Mouse (Mus musculus) monocyte, adult 2 months (primary cell): Measurements from ENCODE around the gene St3gal3.

Experiments used
- DNase-seq, 2 experiments: peaks; one replicate each; pipeline ENCODE4 v3.0.0; 2022; ENCODE audit warnings: low spot score in 2 of 2, low read depth in 1 of 2

Gene St3gal3

DNA sequence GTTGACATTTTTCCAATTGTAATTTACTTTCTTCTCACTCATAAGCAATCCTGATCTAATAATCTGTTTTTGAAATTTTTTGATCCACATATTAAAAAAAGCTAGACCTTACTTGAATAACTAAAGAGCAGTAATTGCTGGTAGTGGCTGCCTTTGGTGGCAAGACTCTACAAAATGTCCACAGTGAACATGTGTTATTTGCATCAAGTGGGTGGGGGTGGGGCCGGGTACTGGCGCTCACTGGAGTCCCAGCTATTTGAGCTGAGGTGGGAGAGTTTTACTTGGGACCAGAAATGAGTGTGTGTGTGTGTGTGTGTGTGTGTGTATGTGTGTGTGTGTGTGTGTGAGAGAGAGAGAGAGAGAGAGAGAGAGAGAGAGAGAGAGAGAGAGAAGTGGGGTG is 77.6 kb downstream of the St3gal3 start:
- no peak for DNase-seq

DNA sequence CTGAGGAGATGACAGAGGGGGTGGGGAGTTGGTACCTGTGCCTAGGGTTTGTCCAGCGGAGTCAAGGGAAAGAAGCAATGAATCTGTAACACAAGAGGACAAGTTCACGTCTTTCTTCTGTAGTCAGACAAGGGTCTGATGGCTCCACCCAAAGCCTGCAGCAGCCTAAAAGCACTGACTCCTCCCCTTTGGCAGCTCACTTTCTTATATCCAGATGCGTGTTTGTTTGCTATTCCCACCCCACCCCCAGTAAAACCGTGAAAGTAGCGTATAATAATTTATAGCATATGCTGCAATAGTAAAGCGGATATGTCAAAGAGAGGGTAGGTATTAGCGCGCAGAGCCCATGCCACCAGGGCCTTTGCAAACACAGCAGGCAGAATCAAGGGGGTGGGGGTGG is 80.1 kb downstream of the St3gal3 start:
- no peak for DNase-seq

DNA sequence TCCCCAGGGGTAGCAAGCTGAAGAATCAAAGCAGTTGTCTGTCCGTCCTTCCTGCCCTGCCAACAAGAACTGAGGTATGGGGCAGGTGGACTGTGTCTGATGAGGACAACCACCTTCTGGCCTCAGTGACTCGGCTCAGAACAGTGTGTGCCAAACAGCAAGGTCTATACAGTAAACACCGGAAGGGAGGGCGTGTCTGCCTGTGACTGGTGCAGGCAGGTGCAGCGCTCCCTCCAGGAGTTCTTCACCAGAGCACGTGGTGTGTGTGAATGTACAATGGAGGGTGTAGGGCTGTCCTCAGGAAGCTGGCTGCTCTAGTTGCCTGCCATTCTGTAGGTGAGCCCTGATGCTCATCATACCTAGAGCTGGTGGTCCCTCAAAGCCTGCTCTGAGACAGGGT is 80.8 kb downstream of the St3gal3 start:
- no peak for DNase-seq

DNA sequence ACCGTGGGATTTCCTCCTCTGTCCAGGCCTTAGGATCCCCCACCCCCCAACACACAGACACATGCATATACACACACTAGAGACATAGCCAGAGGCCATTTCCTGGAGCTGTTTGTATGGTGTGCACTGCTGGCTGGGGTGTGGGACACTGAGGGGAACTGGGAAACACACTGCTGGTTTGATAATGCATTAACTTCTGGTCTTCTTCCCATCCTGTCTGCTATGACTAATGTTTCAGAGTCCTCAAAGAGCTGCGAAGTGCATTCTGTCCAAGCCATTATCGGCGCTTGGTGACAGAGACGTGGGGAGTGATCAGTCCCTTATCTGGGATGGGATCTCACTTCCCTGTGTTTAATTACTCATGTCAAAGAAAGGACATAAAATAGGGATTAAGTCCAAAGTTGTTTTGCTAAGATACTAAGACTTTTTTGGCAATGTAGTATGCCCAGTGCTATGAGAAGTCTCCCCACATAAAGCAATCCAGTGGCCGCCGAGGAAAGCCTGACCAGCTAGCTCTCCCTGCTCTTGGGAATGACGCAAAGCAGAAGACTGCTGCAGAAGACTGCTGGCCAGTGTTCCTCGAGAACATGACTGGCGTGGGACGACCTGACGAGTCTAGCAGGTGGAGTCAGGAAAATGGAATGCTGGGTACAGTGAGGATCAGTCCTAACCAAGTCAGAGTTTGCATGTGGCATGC is 85.0 kb downstream of the St3gal3 start:
- no peak for DNase-seq

DNA sequence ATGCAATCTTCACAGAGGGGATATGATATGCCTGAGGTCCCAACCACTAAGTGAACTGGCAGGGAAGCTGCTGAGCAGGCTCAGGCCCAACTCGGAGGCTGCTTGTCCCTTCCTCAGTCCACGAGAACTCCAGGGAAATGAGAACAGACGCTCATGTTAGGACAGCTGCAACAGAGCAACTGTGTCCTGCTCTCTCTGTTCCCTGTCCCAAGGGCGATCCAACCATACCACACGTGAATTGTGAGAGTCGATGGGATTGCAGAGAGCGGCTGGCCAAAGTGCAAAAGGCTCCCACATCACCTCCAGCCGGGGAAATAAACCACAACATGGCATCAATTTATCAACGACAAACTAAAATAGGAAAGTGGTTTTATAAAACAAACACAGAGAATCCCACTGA is 90.2 kb downstream of the St3gal3 start:
- no peak for DNase-seq

DNA sequence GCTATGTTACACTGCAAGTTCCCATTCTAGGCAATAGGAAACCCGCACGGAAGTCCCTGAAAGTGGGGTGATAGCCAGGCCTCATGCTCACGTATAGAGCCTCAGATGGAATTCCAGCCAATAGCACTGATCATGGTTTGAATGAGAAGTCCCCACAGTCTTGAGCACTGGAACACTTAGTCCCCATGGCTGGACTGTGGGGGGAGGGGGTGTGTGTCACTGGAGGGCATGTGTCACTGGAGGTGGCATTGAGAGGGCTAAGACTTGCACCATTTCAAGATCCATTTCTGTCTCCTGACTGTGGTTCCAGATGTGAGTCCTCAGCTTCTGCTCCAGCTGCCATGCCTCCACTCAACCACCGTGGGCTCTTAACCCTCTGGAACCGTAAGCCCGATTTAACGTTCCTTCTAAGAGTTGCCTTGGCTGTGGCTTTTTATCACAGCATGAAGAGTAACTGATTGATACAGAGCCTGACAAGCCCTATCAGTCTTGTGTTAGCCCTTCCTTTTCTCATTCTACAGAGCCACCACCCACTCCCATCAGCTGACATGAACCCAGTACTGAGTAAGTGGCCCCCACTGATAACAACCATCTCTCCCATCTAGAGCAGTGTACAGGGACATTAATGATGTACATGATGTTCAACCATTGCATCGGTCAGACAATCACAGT is 91.2 kb downstream of the St3gal3 start:
- no peak for DNase-seq

DNA sequence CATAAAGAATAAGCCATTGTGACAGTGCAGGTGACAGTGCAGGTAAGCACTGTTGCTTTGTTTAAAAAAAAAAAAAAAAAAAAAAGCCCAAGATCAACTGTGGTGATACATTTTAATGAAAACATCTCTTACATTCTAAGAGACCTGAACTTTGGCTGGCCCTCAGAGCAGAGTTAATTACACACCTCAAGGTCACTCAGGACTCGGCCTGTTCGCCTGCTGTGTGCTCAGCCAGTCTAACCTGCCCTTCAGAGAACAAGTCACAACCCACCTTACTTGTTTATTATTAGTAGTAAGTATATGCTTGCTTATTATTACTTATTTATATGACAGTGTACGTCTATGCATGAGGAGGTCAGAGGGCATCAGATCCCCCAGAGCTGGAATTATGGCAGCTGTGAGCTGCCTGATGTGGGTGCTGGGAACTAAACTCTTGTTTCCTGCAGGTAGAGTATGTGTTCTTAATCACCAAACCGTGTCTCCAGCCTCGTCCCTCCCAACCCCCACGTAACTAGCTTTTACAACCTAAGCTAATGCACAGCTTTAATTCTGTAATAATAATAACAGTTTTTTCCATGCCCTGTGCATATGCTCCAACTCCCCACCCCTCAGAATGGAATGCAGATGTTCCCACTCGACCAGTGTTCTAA is 91.9 kb downstream of the St3gal3 start:
- DNase-seq = no peak

DNA sequence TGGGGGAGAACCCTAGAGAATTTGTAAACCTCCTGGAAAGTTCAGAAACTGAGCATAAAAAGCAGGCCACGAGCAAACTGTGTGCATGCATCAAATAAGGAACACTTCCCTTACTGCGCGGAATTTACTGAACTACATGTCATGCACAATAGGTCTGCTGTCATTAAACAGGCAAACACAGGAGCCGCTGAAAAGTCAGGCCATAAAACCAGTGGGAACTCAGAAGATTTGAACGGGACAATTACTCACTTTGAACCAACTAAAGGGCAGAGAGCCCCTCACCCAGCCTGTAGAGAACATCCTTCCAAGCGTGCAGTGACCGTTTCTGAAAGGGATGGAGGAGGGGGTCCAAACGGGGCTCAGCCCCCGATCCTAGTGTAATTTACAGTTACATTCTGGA is 93.6 kb downstream of the St3gal3 start:
- no peak for DNase-seq

DNA sequence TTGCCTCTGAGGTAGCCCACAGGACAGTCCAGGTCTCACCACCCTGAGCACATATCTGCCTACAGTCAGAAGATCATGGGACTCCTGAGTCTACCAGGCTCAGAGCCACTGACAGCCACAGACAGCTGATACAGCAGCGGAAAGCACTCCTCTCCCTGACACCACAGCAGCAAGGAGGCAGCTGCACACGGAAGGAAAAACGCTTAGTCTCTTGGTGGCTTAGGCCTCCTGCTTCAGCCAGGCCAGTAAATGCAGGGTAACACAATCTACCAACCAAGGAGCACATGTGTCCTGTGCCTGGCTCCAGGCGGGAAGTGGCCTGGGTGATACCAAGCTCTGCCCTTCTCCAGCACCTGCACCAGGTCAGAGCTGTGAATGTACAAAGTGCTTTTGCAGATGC is 94.1 kb downstream of the St3gal3 start:
- DNase-seq = no peak

DNA sequence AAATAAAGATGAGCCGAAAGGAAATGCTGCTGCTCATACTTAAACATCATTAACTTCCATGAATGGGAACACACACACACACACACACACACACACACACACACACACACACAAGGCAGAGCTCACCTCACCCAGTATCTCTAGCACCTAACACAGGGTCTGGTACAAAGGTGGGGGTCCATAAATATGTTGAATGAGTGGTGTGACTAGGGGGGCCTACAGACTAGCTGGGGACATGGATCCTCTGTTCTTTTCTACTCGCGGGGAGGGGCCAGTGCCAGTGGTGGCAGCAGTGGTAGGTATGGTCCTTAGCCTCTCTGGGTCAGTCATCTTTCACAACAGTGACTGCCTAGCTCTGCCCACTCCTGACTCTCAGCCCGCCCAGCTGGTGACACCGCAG is 94.8 kb downstream of the St3gal3 start:
- DNase-seq = no peak

DNA sequence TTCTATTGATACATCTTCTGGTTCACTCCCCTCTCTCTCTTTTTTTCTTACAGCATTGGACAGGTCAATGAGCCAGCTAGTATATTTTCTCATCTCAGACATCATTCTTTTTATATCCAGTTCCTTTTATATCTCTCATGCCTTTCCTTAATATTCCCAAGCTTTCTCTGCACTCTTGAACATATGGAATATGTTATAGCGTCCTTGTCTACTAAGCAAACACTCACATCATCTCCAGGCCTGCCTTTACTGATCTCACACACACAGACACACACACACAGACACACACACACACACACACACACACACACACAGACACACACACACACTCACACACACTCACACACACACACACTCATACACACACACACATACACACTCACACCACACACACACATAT is 96.7 kb downstream of the St3gal3 start:
- DNase-seq = no peak

DNA sequence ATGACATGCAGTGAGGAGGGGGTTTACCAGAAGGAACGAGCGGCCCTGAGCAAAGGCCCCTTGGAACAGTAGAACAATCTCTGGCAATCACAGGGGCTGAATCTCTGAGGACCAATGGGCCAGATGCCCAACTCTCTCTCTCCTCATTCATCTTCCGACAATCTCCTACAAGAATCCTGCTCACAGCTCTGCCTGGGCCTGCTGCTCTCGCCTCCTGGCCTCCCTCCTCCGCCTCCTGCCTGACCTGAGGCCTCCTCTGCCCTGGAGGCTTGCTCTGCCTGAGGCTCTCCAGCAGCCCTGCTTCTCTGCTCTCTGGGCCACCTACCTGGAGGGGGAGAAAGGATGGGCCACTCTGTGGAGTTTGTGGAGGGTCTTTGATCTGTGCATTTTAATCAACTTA is 97.3 kb downstream of the St3gal3 start:
- DNase-seq = no peak

DNA sequence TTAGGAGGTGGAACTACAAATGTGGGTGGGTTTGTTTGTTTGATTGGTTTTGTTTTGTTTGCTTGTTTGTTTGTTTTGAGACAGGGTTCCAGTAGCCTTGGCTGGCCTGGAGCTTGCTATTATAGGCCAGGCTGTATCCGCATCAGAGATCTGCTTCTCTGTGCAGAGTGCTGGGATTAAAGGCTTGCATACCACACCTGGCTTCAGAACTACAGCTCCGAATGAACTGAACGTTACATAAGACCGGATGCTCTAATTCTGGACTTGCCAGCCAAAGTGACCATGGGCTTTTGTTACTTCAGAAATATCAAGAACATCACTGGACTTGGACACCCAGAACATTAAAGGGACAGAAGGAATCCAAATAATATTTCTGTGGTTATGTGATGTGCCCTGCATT is 98.2 kb downstream of the St3gal3 start:
- DNase-seq = no peak

DNA sequence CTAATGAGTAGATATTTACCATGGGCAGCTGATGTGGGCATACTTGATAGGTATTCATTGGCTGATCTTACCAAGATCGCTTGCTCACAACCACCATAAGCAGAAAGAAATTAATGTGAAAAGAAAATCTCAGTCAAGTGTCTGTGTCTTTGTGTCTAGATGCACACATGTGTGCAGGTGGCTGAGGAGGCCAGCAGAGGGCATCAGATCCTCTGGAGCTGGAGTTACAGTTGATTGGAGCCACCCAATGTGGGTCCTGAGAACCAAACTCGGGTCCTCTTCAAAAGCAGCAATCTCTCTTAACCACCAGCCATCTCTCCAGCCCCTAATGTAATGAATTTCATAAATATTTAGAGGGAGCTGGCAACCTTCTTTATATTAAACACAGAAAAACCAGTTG is 99.6 kb downstream of the St3gal3 start:
- no peak for DNase-seq

DNA sequence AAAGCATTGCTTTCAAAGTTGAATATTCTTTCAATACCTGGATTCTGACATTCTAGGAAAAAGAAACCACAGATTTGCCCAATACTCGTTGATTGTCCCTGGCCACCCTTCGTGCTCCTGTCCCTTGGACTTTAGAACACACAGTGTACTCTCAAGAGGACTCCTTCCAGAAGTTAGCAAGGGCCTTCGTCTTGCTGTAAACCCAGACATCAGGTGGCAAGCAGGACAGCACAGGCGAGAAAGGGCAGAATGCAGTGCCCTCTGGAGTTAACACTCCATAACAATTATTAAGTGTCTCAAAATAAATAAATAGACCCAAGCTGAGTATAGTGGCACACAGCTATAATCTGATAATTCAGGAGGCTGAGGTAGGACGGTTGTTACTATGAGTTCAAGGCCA is 101.7 kb downstream of the St3gal3 start:
- DNase-seq = no peak

DNA sequence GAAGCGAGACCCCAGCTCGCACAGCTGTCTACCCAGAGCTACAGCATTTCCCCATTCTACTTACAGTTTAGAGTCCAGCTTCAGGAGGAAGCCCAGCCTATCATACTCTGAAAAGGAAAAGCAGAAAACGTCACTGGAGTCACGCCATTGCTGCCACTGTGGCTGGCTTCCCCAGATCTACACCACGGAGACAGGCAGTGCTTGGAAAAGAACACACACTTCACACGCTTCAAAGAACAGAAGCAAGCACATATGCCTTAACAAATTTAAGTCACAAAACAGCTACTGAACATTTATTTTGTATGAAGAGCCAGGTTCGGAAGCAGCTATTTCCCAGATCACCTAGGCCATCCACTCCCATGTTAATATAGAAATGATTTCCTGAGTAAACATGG is 102.9 kb downstream of the St3gal3 start:
- DNase-seq = no peak

DNA sequence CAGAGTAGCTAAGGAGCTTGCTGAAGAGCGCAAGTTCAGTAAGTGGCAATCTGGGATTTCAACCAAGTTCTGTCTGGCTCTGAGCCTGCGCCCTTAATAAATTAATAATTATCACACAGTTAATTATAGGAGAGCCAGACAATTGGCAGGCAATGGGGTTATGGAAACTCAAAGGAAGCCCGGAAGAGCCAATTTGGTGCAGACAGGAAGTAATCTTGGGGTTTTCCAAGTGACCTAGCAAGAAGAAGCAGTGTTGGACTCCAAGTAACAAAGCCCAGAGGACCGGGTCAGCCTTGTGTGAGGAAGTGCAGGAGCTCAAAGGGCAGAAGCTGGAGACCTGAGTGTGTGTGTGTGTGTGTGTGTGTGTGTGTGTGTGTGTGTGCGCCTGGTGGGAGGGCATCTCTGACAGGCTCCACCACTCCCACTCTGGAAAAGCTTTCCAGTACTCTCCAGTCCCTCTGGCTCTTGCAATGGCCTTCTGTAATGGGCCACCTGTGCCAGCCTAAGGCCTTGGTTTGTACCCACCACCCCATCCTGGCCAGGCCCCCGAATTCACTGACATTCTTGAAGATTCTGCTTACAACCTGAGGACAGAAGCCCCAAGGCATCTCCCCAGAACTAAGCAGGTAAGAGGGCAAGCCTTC is 103.5 kb downstream of the St3gal3 start:
- DNase-seq = no peak

DNA sequence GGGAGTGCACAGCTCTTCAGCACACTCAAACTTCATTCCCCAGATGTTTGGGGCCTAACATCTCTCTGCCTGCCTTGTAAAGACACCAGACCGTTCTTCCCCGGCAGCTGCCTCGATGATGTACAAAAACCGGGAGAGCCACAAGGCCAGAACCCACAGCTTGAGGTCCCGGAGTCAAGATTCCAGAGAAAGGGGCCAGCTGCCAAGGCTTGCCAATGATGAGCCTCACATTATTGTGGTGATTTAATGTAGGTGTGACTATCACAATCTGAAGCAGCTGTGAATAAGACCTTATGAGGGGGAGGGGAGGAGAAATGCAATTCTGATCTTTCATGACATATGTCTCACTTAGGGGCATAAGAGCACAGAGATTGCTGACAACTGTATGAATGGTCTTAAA is 104.4 kb downstream of the St3gal3 start:
- no peak for DNase-seq

DNA sequence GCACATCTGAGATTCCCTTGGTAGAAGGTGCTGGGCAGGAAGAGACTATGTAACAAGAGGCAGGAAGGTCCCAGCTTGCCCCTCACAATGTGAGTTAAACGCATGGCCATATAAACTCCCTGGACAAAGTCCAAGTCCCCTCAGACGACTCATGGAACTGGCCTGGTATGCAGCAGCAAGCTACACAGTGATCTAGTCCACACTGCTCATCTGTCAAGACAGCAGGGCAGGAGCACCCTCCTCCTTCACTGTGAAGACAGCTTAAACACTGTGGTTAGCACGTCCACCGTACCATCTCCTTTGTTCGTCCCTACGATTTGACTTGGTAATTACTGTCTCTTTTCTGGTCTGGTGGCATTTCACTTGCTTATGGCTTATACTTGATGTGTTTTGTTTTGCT is 104.8 kb downstream of the St3gal3 start:
- no peak for DNase-seq

DNA sequence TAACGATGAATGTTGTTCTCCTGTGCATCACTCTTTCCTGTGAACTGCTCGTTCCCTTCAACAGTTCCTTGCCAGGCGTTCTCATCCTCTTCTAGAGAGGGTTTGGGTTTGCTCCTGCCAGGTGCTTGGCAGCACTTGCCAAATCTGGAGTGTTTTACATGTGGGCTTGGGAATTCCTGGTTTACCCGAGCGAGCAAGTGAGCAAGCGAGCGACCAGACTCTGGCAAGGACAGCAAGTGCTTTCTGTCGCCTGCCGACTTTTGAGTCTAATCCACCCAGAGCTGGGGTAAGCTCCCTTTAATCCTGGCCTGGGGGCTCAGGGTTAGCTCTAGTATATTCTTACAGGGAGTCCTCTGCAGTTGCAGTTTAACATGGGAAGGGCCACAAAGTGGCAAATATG is 105.7 kb downstream of the St3gal3 start:
- no peak for DNase-seq

DNA sequence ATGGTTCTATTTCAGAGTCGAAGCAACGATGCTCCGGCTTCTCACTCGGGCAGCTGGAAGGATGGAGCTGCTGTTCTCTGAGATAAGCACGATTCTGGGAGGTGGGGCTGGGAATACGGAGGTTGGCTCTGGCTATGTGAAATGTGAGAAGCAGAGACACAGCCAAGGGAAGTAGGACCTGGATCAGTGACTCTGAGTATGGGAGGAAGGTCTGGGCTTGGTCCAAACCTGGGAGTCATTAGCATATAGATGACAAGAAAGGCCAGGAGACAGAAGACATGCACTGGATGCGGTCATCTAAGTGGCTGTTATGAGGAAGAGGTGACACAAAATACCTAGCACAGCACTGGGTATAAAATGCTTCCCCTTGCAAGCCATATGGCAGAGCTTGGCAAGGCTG is 108.8 kb downstream of the St3gal3 start:
- DNase-seq = no peak

DNA sequence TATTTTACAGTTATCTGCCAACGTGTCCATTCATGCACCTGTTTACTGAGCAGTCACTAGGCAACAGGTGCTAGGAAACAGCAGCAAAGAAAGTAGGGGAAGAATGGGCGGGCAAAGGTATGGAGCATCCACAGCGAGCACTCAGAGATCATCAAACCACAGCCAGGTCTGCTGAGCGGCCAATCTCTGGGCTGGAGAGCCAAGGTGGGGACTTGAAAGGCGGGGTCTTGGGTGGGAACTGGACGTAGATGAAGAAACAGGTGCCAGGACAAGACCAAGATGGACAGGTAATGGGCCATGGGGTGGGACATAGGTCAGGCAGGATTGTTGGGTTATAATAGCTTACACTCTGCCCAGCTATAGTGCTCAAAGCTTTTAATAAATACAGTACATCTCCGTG is 109.3 kb downstream of the St3gal3 start:
- DNase-seq = no peak
